Mouse (Mus musculus): ENCODE measurements around the gene Mllt3. TPM values are rescaled to one million over a fixed set of nuclear protein-coding genes. Genes with fewer than 3 reads are reported as not detected.

The Mllt3 gene
- polyA plus RNA-seq, 1 experiment from 2014 or later, result 17.5 TPM

DNA sequence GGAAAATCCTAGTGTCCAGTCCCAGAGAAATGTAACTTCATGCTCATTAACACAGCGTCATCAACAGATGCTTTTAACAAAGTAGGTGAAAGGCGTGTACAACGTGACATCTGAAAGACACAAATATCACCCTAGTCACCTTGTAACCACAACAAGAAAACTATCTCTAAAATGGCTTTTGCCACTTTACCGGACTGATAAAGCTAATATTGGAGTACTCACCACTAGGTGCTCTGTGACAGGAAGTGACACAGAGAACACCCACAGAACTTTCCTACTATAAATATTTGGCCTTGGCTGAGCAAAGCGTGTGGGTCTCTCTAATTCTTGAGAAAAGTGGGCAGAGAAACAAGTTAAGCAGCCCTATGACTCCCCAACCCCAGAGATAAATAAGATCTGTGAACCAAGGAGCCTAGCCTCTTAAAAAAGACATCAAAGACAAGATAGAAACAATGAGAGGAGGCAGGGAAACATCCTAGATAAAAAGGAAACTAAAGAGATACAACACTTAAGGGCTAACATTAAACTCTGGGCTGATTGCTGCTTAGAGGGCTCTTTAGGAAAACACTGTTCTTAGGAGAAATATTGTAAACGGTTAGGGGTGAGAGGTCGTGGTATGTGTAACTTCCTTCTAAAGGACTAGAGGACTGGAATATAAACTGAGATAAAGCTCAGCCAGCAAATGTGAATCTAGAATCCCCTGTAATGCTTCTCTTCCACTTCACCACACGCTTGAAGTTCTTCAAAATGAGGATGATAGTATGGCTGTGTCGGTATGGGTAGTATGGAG lies 29.8 kb downstream of the Mllt3 start:
- ATAC-seq, result no peak
- 58% methylated on average over 9 of the region's 9 CpGs for WGBS
- Histone ChIP-seq H3K27me3 (replicated peaks; ENCODE audit: control insufficient read depth, insufficient read depth, low read length) (no peaks in the 10 kb centered on the region), H3K27ac (ENCODE audit: low read depth, low read length) (no peak overlapping the region), H3K4me2 (replicated peaks; ENCODE audit: low read depth) (no peak overlapping the region), H3K4me3 (ENCODE audit: low read depth, low read length) (no peak overlapping the region), H3K4me1 (replicated peaks; ENCODE audit: control insufficient read depth, insufficient read depth, low read length) (0 out of 2 replicates have a peak, but pooled peaks cover 2% of the 10 kb centered on the region), H3K9me3 (ENCODE audit: control insufficient read depth) (no peaks in the 10 kb centered on the region), H3K36me3 (ENCODE audit: control insufficient read depth, insufficient read depth) (no peaks in the 10 kb centered on the region; the same call in 1 of the 2 replicates), H3K9ac (ENCODE audit: low read depth, low read length) (no peak overlapping the region)
- TF ChIP-seq CTCF (IDR thresholded peaks at IDR 0.05; ENCODE audit: low read depth), result no peak

- H3K36me3 ChIP-seq (ENCODE audit: control insufficient read depth, insufficient read depth), result no peaks in the 10 kb centered on the region
- no peaks in the 10 kb centered on the region for H3K27me3 ChIP-seq (replicated peaks; ENCODE audit: control insufficient read depth, insufficient read depth, low read length)
- ATAC-seq, result no peak
- H3K4me3 ChIP-seq (ENCODE audit: low read depth, low read length), result no peak overlapping the region
- H3K4me1 ChIP-seq (replicated peaks; ENCODE audit: control insufficient read depth, insufficient read depth, low read length), result no peaks in the 10 kb centered on the region
- no peak for TF ChIP-seq CTCF (IDR thresholded peaks at IDR 0.05; ENCODE audit: low read depth)
- no peak overlapping the region for H3K4me2 ChIP-seq (replicated peaks; ENCODE audit: low read depth)
- no peak overlapping the region for H3K9ac ChIP-seq (ENCODE audit: low read depth, low read length)
- H3K27ac ChIP-seq (ENCODE audit: low read depth, low read length), result no peak overlapping the region
- 48% methylated on average over 5 of the region's 5 CpGs for WGBS
- no peaks in the 10 kb centered on the region for H3K9me3 ChIP-seq (ENCODE audit: control insufficient read depth)
These were observed 41.5 kb downstream of the Mllt3 start for GRCm38 (mm10) chr4:87991710-87992109.

- Histone ChIP-seq H3K27me3 (replicated peaks; ENCODE audit: control insufficient read depth, insufficient read depth, low read length) (no peaks in the 10 kb centered on the region), H3K9me3 (ENCODE audit: control insufficient read depth) (no peaks in the 10 kb centered on the region), H3K27ac (ENCODE audit: low read depth, low read length) (no peak overlapping the region), H3K9ac (ENCODE audit: low read depth, low read length) (no peak overlapping the region), H3K36me3 (ENCODE audit: control insufficient read depth, insufficient read depth) (no peaks in the 10 kb centered on the region), H3K4me2 (replicated peaks; ENCODE audit: low read depth) (no peak overlapping the region), H3K4me3 (ENCODE audit: low read depth, low read length) (no peak overlapping the region), H3K4me1 (replicated peaks; ENCODE audit: control insufficient read depth, insufficient read depth, low read length) (no peaks in the 10 kb centered on the region)
- no peak for ATAC-seq
- 90% methylated on average over 5 of the region's 5 CpGs for WGBS
- no peak for TF ChIP-seq CTCF (IDR thresholded peaks at IDR 0.05; ENCODE audit: low read depth)
These were observed 42.2 kb downstream of the Mllt3 start for GRCm38 (mm10) chr4:87990940-87991339.

GRCm38 (mm10) chr4:87985281-87985680 lies 47.9 kb downstream of the Mllt3 start:
- no peak overlapping the region for H3K4me3 ChIP-seq (ENCODE audit: low read depth, low read length)
- H3K4me1 ChIP-seq (replicated peaks; ENCODE audit: control insufficient read depth, insufficient read depth, low read length), result peaks cover 4% of the 10 kb centered on the region; the same call in 1 of the 2 replicates
- H3K9ac ChIP-seq (ENCODE audit: low read depth, low read length), result no peak overlapping the region
- H3K9me3 ChIP-seq (ENCODE audit: control insufficient read depth), result no peaks in the 10 kb centered on the region
- WGBS, result 52% methylated on average over 4 of the region's 4 CpGs
- H3K4me2 ChIP-seq (replicated peaks; ENCODE audit: low read depth), result no peak overlapping the region
- no peaks in the 10 kb centered on the region for H3K27me3 ChIP-seq (replicated peaks; ENCODE audit: control insufficient read depth, insufficient read depth, low read length)
- no peak for TF ChIP-seq CTCF (IDR thresholded peaks at IDR 0.05; ENCODE audit: low read depth)
- 0 out of 2 replicates have a peak overlapping the region, but pooled peaks have one; percentile 8 for H3K27ac ChIP-seq (ENCODE audit: low read depth, low read length)
- H3K36me3 ChIP-seq (ENCODE audit: control insufficient read depth, insufficient read depth), result no peaks in the 10 kb centered on the region
- ATAC-seq, result no peak

- H3K27me3 ChIP-seq (replicated peaks; ENCODE audit: control insufficient read depth, insufficient read depth, low read length), result no peaks in the 10 kb centered on the region
- H3K36me3 ChIP-seq (ENCODE audit: control insufficient read depth, insufficient read depth), result no peaks in the 10 kb centered on the region
- H3K4me3 ChIP-seq (ENCODE audit: low read depth, low read length), result no peak overlapping the region
- no peak for TF ChIP-seq CTCF (IDR thresholded peaks at IDR 0.05; ENCODE audit: low read depth)
- 4% methylated on average over 3 of the region's 3 CpGs for WGBS
- H3K9ac ChIP-seq (ENCODE audit: low read depth, low read length), result no peak overlapping the region
- peak; percentile 86 for ATAC-seq
- no peaks in the 10 kb centered on the region for H3K9me3 ChIP-seq (ENCODE audit: control insufficient read depth)
- 0 out of 2 replicates have a peak overlapping the region, but pooled peaks have one; percentile 0 for H3K4me2 ChIP-seq (replicated peaks; ENCODE audit: low read depth)
- peak overlapping the region; percentile 8; the same call in 1 of the 2 replicates for H3K27ac ChIP-seq (ENCODE audit: low read depth, low read length)
- H3K4me1 ChIP-seq (replicated peaks; ENCODE audit: control insufficient read depth, insufficient read depth, low read length), result peaks cover 4% of the 10 kb centered on the region; the same call in 1 of the 2 replicates
These were observed 48.6 kb downstream of the Mllt3 start for GRCm38 (mm10) chr4:87984589-87984988.

DNA sequence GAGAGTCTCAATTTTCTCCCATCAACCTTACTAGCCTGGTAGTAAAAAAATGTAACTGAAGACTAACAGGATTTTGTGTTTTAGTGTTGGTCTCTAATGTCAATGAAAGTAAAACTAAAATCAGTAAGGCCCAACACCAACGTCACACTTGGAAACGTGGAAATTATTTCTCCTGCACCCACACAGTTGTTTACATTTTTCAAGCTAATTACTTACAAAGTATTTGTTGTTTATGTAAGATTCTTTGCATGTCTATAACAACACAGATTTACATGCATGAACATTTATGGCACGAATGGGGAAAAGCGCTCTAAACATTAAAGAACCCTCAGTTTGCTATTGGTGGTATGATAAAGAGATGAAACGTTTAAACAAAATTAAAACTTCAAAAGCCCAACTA lies 49.1 kb downstream of the Mllt3 start:
- H3K9me3 ChIP-seq (ENCODE audit: control insufficient read depth), result no peaks in the 10 kb centered on the region
- no peak for TF ChIP-seq CTCF (IDR thresholded peaks at IDR 0.05; ENCODE audit: low read depth)
- no peaks in the 10 kb centered on the region for H3K36me3 ChIP-seq (ENCODE audit: control insufficient read depth, insufficient read depth)
- no peak overlapping the region for H3K27ac ChIP-seq (ENCODE audit: low read depth, low read length)
- H3K4me1 ChIP-seq (replicated peaks; ENCODE audit: control insufficient read depth, insufficient read depth, low read length), result peaks cover 4% of the 10 kb centered on the region; the same call in 1 of the 2 replicates
- 52% methylated on average over 5 of the region's 5 CpGs for WGBS
- H3K4me2 ChIP-seq (replicated peaks; ENCODE audit: low read depth), result 0 out of 2 replicates have a peak overlapping the region, but pooled peaks have one; percentile 0
- no peak overlapping the region for H3K9ac ChIP-seq (ENCODE audit: low read depth, low read length)
- no peak for ATAC-seq
- no peaks in the 10 kb centered on the region for H3K27me3 ChIP-seq (replicated peaks; ENCODE audit: control insufficient read depth, insufficient read depth, low read length)
- H3K4me3 ChIP-seq (ENCODE audit: low read depth, low read length), result no peak overlapping the region

All from intestine, postnatal 0 days (tissue).